Mouse (Mus musculus) cerebellum, adult (tissue): ENCODE data around the gene Olfr815.
"Not testable (repeated sequence)": the region's sequence is repeated elsewhere in the genome, so short reads cannot be mapped to it uniquely, and the experiment has no call there.

Experiments used
- ATAC-seq: cut with Nextera tagmentation; 2 replicates; pipeline ENCODE4 v1.9.2; 2017; ENCODE audit warnings: mild to moderate bottlenecking, moderate library complexity, mixed read lengths; ENCODE audit not compliant: insufficient number of reproducible peaks, low FRiP score, low TSS enrichment

The Olfr815 gene

GRCm38 (mm10) chr10:129905767-129906166, at the start of gene Olfr815:
TSS of gene Olfr815 (minus strand) at chr10:129905867.
- ATAC-seq: not testable (repeated sequence)

- ATAC-seq: no peak
Observed at GRCm38 (mm10) chr10:129949000-129949399, 43.3 kb upstream of the Olfr815 start, which contains the start of gene Olfr818. TSS of gene Olfr818 (minus strand) at chr10:129949100.

- no peak for ATAC-seq
Observed at GRCm38 (mm10) chr10:129915497-129915896, 9.8 kb upstream of the Olfr815 start, which contains the start of gene Olfr816. TSS of gene Olfr816 (minus strand) at chr10:129915597.

GRCm38 (mm10) chr10:129885934-129886333, 19.7 kb downstream of the Olfr815 start:
- no peak for ATAC-seq

- ATAC-seq: not testable (repeated sequence)
Observed at GRCm38 (mm10) chr10:129885496-129885895, 20.2 kb downstream of the Olfr815 start.

- ATAC-seq: not testable (repeated sequence)
Observed at GRCm38 (mm10) chr10:129879751-129880150, 25.9 kb downstream of the Olfr815 start, which contains the start of gene Olfr814. TSS of gene Olfr814 (minus strand) at chr10:129879851.

- ATAC-seq: no peak
Observed at GRCm38 (mm10) chr10:129855067-129855466, 50.6 kb downstream of the Olfr815 start, which contains the start of gene Olfr813. TSS of gene Olfr813 (plus strand) at chr10:129855367.
